Mouse (Mus musculus): ENCODE data around the gene Nupr1.

Nupr1 gene

DNA sequence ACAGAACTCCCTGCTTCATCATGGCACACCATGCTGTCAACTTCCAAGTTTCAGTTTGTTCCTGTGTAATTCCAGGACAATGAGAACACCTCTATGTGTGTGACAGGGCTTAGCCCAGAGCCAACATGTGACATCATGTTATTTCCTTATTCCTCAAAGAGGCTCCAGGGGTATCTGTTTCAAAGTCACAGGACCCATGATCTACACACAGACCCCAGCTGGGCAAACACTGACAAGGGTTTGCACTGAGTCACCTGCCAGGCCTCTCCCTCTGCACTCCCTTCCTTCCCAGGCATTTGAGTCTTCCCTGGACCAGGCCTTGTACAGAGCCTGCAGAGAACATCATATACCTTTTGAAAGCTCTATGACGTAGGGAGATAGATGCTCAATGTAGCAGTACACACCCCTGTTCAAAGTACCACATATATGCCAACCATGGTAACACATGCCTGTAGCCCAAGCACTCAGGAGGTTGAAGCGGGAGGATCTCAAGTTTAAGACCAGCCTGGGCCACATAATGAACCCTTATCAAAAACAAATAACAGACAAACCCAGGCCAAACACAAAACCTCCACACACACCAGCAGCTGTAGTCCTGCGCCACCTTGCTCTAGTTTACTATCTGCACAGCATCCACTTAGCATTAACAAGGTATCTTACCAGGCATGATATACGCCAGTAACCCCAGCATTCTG lies at the start of gene Nupr1:
Gene Nupr1 (minus strand): TSS at position 38 of the 695 bp plus-strand sequence.
- DNase-seq (ENCODE audit: low read depth) = no peak

DNA sequence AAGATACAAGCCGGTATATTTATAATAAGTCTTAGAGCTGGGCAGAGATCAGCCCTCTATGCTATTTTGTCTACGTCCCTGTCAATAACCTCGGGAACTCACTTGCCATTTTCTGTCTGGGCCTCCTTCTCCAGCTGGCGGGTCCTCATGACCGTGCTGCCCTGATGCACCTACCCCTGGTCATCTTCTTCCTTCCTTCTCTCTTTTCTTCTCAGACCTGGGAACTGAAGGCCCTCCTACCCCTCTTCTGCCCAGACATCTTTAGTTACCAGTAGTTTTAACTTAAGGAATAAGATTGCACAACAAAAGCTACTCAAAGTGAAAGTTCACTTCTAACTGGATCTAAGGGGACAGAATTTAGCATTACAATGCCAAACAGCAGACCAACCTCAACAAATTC lies 49.0 kb upstream of the Nupr1 start:
- no peak for DNase-seq (ENCODE audit: low read depth)

DNA sequence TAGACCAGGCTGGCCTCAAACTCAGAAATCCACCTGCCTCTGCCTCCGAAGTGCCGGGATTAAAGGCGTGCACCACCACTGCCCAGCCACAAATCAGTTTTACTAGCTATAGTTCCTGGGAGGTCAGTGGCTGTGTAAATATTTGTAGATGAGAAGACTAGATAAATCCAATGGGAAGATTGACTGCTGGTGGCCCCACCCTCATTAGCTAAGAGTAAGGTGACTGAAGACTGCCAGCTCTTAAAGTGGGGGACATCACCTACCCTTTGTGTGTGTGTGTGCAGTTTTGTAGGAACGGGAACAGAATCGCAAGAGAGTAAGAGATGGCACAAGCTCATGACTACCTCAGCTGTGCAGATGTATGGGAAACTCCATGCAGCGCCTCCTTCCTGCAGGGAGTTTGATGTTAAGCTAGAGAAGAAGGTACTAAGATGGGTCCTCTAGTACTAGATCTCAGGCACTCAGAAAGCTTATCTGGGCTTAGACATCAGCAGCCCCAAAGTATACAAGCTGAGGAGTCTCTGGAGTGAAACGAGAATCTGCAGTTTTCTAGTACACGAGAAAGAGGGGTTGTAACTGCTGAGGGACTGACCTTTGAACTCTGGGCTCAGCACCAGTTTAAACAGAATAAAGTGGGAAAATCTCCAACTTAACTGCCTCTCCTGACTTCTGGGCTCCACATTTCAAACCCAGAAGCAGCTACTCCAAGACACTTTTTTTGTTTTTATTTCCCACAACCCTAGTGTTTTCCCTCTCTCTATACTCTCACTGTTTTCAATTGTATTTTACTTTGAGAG lies 48.1 kb upstream of the Nupr1 start:
- no peak for DNase-seq (ENCODE audit: low read depth)

DNA sequence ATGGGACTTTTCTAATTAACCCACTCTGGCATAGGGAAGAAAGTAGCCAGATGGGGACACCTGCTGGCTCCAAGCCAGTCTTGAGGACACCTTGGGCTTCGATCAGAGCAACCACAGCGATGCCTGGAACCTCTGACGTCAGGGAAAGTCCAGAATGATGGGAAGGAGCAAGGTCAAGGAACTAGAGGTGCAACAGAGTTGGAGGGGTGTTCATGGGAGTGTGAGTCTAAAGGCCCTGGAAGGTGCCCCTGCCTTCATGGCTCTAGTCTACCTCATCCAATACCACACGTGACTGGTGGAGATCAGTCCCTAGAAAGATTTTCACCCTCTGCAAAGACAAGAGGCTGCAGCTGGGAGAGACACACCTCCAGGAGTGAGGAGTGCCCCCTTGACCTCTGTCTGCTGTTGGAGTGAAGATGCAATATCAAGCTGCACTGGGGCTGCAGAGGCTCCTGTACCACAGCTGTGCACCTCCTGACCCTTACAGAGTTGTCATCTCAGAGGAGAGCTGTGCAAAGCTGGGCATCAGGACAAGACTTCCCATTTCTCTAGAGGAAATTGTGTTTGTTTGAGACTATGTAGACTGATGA lies 46.1 kb upstream of the Nupr1 start:
- no peak for DNase-seq (ENCODE audit: low read depth)

DNA sequence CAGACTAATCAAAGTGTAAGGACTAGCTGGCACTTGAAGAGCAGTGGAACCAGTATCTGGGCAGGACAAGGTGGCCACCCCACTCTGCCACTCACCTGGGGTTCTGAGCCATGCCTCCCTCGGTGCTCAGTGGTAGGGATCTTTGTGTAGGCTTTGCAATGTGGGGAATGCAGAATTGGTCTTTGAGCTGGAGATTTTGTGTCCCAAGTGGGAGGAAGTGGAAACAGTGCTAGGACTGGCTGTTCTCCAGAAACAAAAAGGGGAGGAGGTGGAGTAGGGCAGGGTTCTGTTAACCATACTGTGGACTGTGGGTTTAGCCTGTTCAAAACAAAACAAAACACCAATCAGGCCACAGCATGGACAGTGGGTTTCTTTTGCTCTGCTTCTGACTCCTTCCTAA lies 45.5 kb upstream of the Nupr1 start, which contains the start of gene Sult1a1:
Gene Sult1a1 (minus strand): TSS at position 226 of the 400 bp plus-strand sequence.
- DNase-seq (ENCODE audit: low read depth) = no peak

DNA sequence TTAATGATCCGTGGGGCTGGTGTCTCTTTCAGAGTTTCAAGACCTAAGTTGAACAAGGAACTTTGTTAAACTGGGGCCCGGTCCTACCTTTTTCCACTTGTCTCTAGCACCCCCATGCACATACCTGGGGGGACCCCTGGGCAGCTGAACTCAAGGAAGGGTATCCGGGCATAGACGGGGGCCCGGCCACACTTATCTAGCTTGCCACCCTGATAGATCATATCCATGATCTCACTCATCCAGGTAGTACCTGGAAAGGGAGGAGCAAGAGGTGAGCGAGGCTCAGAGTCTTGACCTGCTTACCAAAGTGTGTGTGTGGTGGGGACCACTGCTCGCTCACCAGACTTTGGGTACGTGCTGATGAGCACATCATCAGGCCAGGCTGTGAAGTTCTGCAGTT lies 44.4 kb upstream of the Nupr1 start:
- no peak for DNase-seq (ENCODE audit: low read depth)

DNA sequence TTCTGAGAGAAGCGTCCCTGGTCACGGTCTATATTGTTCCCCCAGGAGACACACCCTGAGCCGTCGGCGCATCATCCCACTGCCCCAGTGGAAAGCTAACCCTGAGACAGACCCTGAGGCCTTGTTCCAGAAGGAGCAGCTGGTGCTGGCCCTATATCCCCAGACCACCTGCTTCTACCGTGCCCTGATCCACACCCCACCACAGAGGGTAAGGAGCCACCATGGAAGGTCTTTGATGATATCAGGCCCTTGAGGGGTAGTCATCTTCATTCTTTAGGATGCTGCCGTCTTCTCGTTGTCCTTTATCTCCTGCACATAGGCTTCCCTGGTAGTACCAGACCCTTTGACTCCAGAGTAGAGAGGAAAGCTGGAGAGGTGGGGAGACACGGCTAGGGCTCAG lies 41.5 kb upstream of the Nupr1 start:
- DNase-seq (ENCODE audit: low read depth) = no peak

DNA sequence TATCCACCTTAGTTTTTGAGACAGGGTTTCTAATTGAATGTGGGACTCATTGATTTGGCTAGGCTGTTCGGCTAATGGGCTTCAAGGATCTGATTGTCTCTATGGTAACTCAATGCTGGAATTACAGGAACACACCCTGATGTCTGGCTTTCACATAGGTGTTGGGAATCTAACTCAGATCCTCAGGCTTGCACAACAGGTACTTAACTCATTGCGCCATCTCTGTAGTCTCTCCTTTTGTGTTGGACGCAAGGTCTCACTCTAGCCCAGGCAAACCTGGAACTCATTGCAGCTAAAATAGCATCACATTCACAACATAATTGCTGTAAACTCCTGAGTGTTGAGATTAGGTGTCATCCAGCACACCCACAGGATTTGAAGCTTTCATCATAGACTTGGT lies 39.5 kb upstream of the Nupr1 start:
- no peak for DNase-seq (ENCODE audit: low read depth)

DNA sequence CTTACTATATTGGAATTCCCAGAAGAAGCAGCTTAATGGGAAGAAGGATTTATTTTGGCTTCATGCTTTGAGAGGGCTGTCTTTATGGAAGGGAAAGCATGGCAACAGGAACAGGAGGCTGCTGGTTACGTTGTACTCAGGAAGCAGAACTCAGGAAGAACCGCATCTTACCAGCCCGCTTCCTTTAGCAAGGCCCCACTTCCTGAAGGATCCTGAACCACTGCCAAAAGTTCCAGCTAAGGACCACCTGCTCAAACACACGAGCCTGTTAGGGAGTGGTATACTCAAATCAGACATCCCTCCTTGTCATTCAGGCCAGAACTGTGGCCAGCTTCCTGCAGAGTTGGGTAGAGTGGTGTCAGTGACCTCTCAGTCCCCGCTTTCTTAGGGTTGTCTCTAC lies 37.8 kb upstream of the Nupr1 start:
- no peak for DNase-seq (ENCODE audit: low read depth)

DNA sequence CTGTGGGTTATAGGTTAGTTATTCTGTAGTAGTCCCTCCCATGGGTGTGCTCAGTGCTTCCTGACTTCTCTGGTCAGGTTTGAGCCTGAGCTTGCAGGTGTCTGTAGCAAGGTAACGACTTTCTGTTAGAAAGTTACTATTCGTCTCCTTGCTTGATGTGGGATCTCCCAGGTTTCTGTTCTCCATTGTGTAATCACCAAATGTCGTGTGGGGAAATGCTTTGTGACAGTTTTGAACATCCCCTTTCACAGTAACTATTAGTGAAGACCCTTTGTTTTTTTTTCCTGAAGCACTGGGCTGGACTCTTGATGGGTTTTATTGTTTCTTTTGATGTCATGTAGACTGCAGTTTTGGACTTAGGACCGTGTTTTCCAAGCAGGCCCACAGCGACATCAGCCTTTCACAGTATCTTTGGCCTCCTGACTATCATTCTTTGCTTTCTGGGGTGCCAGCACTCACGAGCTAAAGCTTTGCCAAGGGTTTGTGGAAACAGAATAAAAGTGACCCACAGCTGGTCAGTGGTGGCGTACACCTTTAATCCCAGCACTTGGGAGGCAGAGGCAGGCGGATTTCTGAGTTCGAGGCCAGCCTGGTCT lies 36.9 kb upstream of the Nupr1 start:
- DNase-seq (ENCODE audit: low read depth) = no peak

DNA sequence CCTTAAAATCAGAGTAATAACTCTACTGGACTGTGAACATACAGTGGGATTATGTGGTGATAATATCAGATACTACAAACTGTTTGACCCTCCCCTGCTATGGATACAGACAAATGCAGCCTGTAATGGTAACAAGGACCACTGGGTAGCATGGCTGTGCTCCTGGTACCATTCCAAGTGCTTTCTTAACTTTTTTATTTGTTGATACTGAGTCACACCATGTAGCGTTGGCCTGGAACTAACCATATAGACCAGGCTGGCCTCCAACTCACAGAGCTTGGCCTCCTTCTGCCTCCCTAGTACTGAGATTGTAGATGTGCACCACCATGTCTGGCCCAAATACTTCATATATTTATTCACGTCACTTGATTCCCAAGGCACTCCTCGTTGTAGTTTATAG lies 34.6 kb upstream of the Nupr1 start:
- no peak for DNase-seq (ENCODE audit: low read depth)

DNA sequence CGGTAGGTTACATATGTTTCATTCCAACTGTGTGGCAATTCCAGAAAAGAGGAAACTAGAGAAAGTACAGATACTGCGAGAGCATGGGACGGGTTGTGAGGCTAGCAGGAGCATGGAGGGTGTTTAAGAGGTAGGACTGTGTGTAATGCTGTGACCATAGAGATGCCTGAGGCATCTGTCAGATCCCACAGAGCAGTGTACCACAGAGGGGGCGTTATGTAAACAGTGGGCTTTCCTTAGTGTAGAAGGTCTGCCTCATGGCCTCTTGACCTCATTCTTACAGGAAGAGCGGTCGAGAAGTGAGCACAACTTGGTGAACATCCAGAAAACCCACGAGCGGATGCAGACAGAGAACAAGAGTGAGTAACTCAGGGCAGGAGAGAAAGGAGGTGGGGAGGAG lies 33.0 kb upstream of the Nupr1 start:
- DNase-seq (ENCODE audit: low read depth) = no peak

DNA sequence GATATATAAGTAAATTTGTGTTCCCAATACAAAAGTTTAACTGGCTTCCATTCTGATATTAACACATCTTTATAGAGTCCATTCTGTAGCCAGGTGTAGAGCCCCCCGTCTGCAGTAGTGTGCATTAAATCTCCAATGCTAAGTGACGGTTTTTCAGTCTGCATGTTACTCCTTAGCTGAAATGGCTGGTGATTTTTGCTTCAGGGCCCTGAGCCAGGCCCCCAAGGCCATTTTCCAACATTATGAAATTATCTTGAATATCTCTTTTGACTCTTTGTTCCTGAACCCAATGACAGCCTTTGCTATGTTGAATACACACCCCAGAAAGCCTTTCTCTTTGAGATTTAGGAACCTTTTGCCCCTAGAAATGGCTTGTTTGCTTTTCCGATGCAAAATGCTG lies 29.1 kb upstream of the Nupr1 start:
- no peak for DNase-seq (ENCODE audit: low read depth)

DNA sequence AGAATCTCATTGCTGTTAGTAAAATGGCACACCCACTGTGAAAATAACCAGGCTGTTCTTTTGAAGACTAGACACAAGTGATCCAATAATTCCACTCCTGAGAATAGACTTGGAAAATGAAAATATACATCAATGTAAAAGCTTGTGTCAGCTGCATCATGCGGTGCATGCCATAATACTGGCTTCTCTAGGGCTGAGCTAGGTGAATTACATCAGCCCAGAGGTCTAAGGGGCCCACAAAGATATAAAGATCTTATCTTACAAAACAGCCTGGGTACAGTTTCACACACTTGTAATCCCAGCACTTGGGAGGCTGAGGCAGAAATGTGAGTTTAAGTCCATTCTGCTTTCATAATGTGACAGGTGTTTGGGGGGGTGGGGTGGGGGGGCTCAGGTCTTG lies 26.9 kb upstream of the Nupr1 start:
- no peak for DNase-seq (ENCODE audit: low read depth)

DNA sequence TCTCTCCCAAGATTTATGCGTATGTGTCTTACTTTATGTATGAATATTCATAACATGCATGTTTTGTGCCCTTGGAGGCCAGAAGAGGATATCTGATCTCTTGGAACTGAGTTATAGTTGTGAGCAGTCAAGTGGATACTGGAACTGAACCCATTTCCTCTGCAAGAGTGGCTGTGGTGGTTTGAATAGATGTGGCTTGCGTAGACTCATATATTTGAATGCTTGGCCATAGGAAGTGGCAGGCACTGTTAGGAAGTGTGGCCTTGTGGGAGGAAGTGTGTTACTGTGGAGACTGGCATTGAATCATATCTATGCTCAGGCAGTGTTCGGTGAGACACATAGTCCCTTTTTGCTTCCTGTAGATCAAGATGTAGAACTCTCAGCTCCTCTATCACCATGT lies 25.0 kb upstream of the Nupr1 start:
- DNase-seq (ENCODE audit: low read depth) = no peak

DNA sequence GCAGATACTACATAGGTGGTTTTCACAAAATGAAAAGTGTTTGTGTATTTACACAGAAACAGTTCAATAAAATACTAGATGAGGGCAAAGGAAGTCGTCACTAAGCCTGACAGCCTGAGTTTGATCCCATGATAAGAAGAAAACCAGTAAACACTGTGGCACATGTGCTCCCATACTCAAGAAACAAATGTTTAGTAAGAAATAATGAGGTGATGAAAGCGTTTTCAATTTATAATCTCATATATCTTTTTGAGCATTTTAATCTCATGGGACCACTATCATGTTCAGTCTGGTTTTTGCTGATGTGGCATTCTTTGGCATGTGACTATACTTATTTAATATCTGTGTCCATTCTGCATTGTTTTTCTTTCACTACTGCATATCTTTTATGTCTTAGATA lies 23.3 kb upstream of the Nupr1 start:
- DNase-seq (ENCODE audit: low read depth) = no peak

DNA sequence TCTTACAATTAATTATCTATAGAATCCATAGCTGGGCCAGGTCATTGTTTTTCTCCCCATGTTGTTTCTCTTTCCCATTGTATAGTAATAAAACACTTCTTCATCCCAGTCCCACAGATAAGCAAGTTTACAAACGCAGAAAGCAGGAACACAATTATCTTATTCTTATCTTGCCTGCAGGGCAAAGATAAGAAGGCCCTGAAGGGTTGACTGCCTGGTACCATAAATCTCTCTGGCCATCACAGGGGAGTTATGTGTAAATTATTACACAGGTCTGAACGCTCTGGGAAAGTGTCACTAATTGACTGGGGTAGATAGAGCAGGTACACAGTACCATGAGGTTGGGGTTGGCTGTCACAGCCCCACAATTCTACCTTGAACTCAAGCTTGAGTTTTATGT lies 20.2 kb upstream of the Nupr1 start:
- DNase-seq (ENCODE audit: low read depth) = peak; percentile 46

DNA sequence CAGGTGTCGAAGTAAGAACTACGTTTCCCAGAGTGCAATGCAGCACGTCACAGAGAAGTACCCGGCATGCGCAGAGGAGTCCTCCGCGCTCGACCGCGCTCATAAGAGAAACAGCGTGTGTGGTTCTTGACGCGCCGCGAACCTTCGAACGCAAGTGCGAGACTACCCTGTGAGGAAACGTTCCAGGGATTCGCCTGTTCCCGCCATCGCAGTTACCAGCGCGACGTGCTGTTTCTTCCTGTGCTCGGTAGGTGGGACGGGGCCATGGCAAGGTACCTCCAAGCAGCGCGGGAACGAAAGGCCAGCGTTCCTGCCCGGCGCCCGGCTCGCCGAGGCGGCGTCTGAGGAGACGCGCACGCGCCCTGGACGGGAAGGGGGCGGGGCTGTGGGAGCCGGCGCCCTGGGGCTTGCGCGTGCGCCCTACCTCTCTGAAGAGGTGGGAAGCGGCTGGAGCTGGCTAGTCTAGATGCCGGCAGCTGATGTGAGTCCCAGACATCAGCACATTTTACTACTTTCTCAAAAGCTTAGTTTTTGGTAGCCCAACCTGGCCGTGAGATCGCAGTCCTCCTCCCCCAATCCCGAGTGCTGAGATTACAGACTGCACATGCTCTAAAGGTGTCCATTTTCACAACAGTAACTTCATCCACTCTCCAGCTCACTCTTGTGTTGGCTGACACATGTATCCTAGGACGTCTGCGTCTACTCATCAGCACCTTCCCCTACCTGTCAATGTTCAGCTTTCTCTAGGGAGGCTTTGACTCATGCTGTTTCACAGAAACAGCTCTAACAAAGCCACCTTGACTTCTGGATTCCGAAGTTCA lies 18.8 kb upstream of the Nupr1 start, which contains the start of gene Sgf29:
Gene Sgf29 (plus strand): TSS at position 79 of the 821 bp plus-strand sequence.
- peak; percentile 88 for DNase-seq (ENCODE audit: low read depth)

DNA sequence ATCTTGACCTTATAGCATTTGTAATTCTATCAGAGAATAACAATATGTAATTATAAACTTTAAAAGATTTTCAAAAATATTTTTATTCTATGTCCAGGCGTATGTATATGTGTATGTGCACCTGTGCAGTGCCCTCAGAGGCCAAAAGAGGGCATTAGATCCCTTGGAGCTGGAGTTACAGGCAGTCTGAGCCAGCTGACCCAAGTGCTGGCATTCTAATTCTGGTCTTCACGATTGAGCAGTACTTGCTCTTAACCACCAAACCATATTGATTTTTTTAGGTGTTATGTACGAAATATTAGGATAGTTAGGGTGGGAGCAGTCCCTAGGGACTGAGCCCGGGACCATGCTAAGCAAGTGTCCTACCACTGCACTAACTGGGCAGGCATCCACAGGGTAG lies 17.8 kb upstream of the Nupr1 start:
- no peak for DNase-seq (ENCODE audit: low read depth)

DNA sequence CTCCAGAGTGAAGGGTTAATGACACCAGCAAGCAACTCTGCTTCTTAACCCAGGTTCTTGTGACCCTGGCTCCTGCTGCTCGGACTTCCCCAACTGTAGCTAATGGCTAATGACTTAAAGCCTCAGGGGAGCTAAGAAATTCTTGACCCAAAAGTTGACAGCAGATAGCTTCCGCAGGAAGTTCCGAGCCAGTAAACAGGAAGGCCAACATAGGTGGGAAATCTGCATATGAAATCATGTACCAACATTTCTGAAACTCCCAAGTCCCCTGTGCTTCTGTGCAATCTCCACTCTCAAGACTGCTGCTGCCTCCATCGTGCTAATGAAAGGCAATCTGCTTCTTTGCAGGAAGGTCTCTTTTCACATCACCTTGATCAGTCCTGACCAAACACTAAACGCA lies 15.0 kb upstream of the Nupr1 start:
- no peak for DNase-seq (ENCODE audit: low read depth)

DNA sequence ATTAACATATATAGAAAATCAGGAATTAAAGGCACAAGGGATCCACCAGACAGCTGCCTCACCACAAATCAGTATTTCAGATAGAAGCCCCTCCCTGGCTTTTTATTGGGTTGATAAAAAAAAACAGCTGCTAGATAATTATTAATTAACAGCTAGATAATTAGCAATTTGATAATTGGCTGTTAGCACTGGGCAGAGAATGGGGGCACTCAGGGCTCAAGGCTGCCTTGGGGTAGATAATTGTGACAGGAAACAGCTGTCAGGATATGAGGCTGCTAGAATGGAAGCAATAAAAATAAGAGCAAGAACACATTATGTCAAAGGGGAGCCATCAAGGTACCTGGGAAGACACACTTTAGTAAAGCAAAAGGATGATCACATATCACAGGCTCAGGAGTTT lies 14.3 kb upstream of the Nupr1 start:
- no peak for DNase-seq (ENCODE audit: low read depth)

DNA sequence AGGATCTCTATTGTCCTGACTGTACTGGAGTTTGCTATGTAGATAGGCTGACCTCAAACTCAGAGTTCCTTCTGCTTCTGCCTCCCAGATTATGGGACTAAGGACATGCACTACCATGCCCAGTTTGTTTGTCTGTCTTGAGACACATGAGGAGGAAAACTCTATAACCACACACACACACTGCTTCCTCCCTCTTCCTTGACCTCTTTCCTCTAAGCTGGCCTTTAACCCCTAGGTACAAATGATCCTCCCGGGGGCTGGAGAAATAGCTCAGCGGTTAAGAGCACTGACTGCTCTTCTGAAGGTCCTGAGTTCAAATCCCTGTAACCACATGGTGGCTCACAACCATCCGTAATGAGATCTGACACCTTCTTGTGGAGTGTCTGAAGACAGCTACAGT lies 13.7 kb upstream of the Nupr1 start:
- no peak for DNase-seq (ENCODE audit: low read depth)
